Mouse (Mus musculus) forebrain, embryonic 11.5 days (tissue): ENCODE results near the gene Rab26. TPM values are rescaled to one million over a fixed set of nuclear protein-coding genes. Genes with fewer than 3 reads are reported as not detected.

Experiments used
- ATAC-seq: fragments of 200-750 bp; cut with Nextera tagmentation; replicated peaks from 2 replicates; pipeline ENCODE4 v1.8.0; 2017; ENCODE audit warnings: moderate TSS enrichment; ENCODE audit not compliant: low FRiP score
- DNase-seq: peaks from one replicate; pipeline ENCODE4 v3.0.0-alpha.2; 2017; ENCODE audit warnings: low spot score
- H3K27ac ChIP-seq: fragments of 300-500 bp; sonication (generic); 2 replicates; pipeline ENCODE4 v1.5.1; 2014; ENCODE audit warnings: low read depth, low read length
- H3K27me3 ChIP-seq: fragments of 300-500 bp; sonication (generic); 2 replicates; pipeline ENCODE4 v1.6.1; 2014; ENCODE audit warnings: mild to moderate bottlenecking, low read length, mixed read lengths; ENCODE audit not compliant: control insufficient read depth, insufficient read depth
- H3K36me3 ChIP-seq: fragments of 300-500 bp; sonication (generic); 2 replicates; pipeline ENCODE4 v1.6.1; 2014; ENCODE audit warnings: mild to moderate bottlenecking, low read length, moderate library complexity, mixed read lengths; ENCODE audit not compliant: control insufficient read depth, insufficient read depth
- H3K4me1 ChIP-seq: fragments of 300-500 bp; sonication (generic); replicated peaks from 2 replicates; pipeline ENCODE4 v1.6.1; 2014; ENCODE audit warnings: low read length, mixed read lengths; ENCODE audit not compliant: control insufficient read depth, insufficient read depth
- H3K4me2 ChIP-seq: fragments of 300-500 bp; sonication (generic); 2 replicates; pipeline ENCODE4 v1.6.1; 2014; ENCODE audit warnings: low read depth, mild to moderate bottlenecking, low read length, moderate library complexity, mixed read lengths; ENCODE audit not compliant: severe bottlenecking
- H3K4me3 ChIP-seq: fragments of 300-500 bp; sonication (generic); 2 replicates; pipeline ENCODE4 v1.5.1; 2014; ENCODE audit warnings: low read depth, low read length
- H3K9ac ChIP-seq: fragments of 300-500 bp; sonication (generic); 2 replicates; pipeline ENCODE4 v1.6.1; 2014; ENCODE audit warnings: low read length
- H3K9me3 ChIP-seq: fragments of 300-500 bp; sonication (generic); 2 replicates; pipeline ENCODE4 v1.6.1; 2016; ENCODE audit warnings: low read length, mixed read lengths; ENCODE audit not compliant: control insufficient read depth
- WGBS: fragments of 180-500 bp; shearing (Covaris S2); extraction: QIAGEN DNeasy Blood & Tissue Kit; methylation state at CpG from one replicate; pipeline ENCODE4 v1.1.7; 2014; 5-methylcytosine and 5-hydroxymethylcytosine counted together
- polyA plus RNA-seq: library from polyadenylated mRNA; unstranded; fragments of >200 nt; fragmentation: Nextera tagmentation; extraction: Ambion mirVana; gene quantifications from 2 replicates; pipeline ENCODE4 v1.2.1, GENCODE M21; 2014

Rab26 gene
- polyA plus RNA-seq, 1 experiment from 2014 or later = 2.7 TPM

DNA sequence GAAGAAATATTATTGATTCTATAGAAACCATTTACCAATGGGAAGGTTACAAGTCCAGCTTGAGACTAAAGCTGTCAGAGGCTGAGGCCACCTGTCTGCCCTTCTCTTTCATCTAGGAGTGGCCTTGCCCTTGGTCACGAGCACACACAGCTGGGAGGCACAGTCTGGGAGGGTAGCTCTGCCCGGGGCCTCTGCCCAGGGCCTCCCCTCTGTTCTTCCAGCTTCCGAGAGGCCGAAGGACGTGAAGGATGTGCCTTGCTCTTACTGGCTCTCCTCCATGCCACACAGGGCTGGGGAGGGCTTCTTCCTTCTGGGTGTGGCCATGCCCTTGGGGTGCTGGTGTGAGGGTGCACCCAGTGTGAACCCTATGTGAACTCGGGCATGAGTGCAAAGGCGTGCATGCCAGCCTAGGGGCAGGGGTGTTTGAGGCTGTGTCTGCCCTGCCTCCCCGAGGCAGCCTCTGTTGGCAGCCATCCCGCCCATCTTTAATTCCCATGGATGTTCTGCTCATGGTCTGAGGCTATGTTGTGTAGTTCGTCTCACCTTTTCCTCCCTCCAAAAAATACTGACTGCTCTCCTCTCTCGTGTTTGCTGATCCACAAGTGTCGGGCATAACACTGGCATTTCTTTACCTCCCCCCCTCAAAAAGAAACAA, 26.1 kb downstream of the Rab26 start:
- H3K27me3 ChIP-seq = no peaks in the 10 kb centered on the region
- H3K4me1 ChIP-seq = no peaks in the 10 kb centered on the region
- DNase-seq = no peak
- H3K27ac ChIP-seq = no peak overlapping the region
- no peak for ATAC-seq
- 85% methylated on average over 12 of the region's 12 CpGs for WGBS
- H3K9ac ChIP-seq = no peak overlapping the region
- H3K4me2 ChIP-seq = no peak overlapping the region
- H3K9me3 ChIP-seq = no peaks in the 10 kb centered on the region
- H3K36me3 ChIP-seq = peaks cover 18% of the 10 kb centered on the region
- H3K4me3 ChIP-seq = no peak overlapping the region

DNA sequence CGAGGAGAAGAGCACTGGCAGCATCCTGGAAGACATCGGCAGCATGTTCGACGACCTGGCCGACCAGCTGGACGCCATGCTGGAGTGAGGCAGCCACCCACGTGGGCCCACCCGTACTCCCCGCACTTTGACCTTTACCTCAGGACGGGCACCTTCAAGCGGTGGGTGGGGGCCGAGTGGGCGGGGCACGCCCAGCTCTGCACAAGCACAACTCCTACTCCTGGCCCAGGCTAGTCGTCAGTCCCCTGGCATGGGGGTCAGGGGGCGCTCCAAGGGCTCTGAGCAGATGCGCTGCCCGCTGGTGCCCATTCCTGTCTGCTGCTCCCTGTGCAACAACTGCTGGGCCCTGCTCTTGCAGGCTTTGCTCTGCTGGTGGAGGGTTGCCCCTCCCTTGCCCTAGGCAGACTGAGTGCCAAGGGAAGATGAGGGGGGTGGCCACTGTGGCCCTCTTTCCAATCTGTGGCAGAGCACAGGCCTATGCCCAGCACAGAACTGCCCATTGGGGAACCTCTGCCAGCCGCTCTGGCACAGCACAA, 26.8 kb downstream of the Rab26 start:
- Histone ChIP-seq H3K36me3 (peaks cover 17% of the 10 kb centered on the region), H3K4me1 (no peaks in the 10 kb centered on the region), H3K27ac (no peak overlapping the region), H3K27me3 (no peaks in the 10 kb centered on the region), H3K9me3 (no peaks in the 10 kb centered on the region), H3K9ac (no peak overlapping the region), H3K4me2 (no peak overlapping the region), H3K4me3 (no peak overlapping the region)
- ATAC-seq = no peak
- 48% methylated on average over 19 of the region's 19 CpGs for WGBS
- no peak for DNase-seq

DNA sequence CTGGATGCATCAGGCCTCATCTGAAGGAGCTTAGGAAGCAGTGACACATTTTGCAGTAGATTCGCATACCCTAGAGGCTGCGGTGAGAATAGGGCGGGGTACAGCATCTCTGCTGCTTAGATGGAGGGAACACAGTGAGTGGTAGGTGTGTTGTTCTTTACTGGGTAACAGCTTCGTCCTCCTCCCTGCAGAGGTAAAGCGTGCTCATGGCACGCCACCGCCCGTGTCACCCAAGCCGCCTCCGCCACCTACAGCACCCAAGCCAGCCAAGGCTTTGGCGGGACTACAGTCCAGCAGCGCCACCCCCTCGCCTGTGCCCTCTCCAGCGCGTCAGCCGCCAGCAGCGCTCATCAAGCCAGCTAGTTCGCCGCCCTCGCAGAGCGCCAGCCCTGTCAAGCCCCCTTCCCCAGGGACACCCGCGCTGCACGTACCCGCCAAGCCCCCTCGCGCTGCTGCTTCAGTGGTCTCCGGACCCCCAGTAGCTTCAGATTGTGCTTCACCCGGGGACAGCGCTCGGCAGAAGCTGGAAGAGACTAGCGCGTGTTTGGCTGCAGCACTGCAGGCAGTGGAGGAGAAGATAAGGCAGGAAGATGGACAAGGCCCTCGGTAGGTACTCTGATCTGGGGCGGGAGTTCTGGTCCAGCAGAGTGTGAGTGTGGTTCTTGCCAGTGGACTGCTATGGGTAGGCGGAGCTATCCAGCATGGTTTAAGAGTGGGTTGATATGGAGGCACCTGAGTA, 27.5 kb downstream of the Rab26 start:
- H3K27ac ChIP-seq = no peak overlapping the region

DNA sequence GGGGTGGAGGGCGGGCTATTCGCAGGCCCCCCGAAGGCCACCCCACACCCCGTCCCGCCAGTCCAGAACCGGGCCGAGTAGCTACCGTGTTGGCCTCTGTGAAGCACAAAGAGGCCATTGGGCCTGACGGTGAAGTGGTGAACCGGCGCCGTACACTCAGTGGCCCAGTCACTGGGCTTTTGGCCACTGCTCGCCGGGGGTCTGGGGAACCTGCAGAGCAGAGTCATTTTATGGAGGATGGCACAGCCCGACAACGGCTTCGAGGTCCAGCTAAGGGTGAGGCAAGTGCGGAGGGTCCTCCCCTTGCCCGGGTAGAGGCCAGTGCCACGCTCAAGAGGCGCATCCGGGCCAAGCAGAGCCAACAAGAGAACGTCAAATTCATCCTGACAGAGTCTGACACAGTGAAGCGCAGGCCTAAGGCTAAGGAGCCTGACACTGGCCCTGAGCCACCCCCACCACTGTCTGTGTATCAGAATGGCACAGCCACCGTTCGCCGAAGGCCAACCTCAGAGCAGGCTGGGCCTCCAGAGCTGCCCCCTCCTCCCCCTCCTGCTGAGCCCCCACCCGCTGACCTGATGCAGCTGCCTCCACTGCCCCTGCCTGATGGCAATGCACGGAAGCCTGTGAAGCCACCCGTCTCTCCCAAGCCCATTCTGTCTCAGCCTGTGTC, 28.6 kb downstream of the Rab26 start:
- Histone ChIP-seq H3K27me3 (no peaks in the 10 kb centered on the region), H3K36me3 (peaks cover 7% of the 10 kb centered on the region), H3K4me2 (no peak overlapping the region), H3K9ac (no peak overlapping the region), H3K4me1 (no peaks in the 10 kb centered on the region), H3K9me3 (no peaks in the 10 kb centered on the region), H3K4me3 (no peak overlapping the region), H3K27ac (no peak overlapping the region)
- 91% methylated on average over 30 of the region's 30 CpGs for WGBS
- ATAC-seq (no peak), DNase-seq (no peak)

More for the DNA sequence above, 27.5 kb downstream of the Rab26 start:
- H3K9ac ChIP-seq = no peak overlapping the region
- DNase-seq (no peak), ATAC-seq (no peak)
- H3K4me1 ChIP-seq = no peaks in the 10 kb centered on the region
- H3K9me3 ChIP-seq = no peaks in the 10 kb centered on the region
- H3K36me3 ChIP-seq = peaks cover 12% of the 10 kb centered on the region
- H3K27me3 ChIP-seq = no peaks in the 10 kb centered on the region
- no peak overlapping the region for H3K4me2 ChIP-seq
- 29% methylated on average over 36 of the region's 36 CpGs for WGBS
- H3K4me3 ChIP-seq = no peak overlapping the region

DNA sequence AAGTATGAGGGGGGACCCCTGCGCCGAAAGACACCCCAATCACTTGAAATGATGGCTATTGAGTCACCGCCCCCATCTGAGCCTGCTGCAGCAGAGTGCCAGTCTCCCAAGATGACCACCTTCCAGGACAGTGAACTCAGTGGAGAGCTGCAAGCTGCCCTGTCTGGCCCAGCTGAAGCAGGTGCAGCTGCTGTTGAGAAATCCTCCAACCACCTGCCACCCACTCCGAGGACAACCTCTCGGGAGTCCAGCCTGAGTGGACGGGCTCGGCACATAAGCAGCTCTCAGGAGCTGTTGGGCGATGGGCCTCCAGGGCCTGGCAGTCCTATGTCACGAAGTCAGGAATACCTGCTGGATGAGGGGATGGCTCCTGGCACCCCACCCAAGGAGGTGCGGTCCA, 29.9 kb downstream of the Rab26 start:
- no peak overlapping the region for H3K4me2 ChIP-seq
- WGBS = 94% methylated on average over 10 of the region's 10 CpGs
- no peak overlapping the region for H3K9ac ChIP-seq
- H3K4me3 ChIP-seq = no peak overlapping the region
- no peaks in the 10 kb centered on the region for H3K9me3 ChIP-seq
- no peaks in the 10 kb centered on the region; the same call in 1 of the 2 replicates for H3K36me3 ChIP-seq
- no peaks in the 10 kb centered on the region for H3K4me1 ChIP-seq
- H3K27ac ChIP-seq = no peak overlapping the region
- ATAC-seq (no peak), DNase-seq (no peak)
- no peaks in the 10 kb centered on the region for H3K27me3 ChIP-seq

DNA sequence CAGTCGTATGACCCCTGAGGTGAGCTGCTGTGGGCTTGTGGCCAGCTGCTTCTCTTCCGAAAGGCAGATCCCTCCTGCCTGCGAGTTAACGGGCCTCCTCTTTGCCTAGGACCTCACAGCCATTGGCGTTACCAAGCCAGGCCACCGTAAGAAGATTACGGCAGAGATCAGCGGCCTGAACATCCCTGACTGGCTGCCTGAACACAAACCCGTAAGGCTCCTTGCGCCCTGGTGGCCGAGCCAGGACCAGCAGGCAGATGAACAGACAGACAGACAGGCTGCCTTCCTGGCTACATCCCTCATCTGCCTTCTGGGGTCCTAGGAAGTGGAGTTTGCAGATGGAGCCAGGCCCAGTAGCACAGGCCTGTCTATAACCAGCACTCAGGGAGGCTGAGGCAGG, 31.8 kb downstream of the Rab26 start:
- Histone ChIP-seq H3K27me3 (no peaks in the 10 kb centered on the region), H3K4me1 (no peaks in the 10 kb centered on the region), H3K4me3 (no peak overlapping the region), H3K9ac (no peak overlapping the region), H3K27ac (no peak overlapping the region), H3K4me2 (no peak overlapping the region), H3K9me3 (no peaks in the 10 kb centered on the region), H3K36me3 (no peaks in the 10 kb centered on the region)
- DNase-seq (no peak), ATAC-seq (no peak)
- WGBS = 35% methylated on average over 11 of the region's 11 CpGs

DNA sequence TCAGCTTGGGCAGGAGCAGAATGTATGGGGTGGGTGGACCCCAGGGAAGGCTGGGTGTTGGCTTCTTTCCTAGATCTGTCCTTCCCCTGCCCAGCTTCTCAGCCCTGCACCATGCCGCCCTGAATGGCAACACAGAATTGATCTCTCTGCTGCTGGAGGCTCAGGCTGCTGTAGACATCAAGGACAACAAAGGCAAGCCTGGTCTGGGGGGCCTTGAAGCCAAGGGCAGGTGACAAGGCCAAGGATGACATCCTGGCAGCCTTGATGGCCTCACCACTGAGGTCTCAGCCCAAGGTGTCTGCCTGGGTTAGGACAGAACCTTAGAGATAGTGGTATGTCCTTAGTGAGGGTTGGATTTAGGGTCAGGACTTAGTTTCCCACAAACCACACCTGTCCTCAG, 38.0 kb downstream of the Rab26 start:
- no peaks in the 10 kb centered on the region for H3K36me3 ChIP-seq
- 87% methylated on average over 1 of the region's 1 CpGs for WGBS
- no peaks in the 10 kb centered on the region for H3K9me3 ChIP-seq
- H3K4me1 ChIP-seq = no peaks in the 10 kb centered on the region
- H3K27me3 ChIP-seq = no peaks in the 10 kb centered on the region
- H3K4me2 ChIP-seq = no peak overlapping the region
- ATAC-seq = no peak
- no peak for DNase-seq
- no peak overlapping the region for H3K27ac ChIP-seq
- no peak overlapping the region for H3K9ac ChIP-seq
- no peak overlapping the region for H3K4me3 ChIP-seq

DNA sequence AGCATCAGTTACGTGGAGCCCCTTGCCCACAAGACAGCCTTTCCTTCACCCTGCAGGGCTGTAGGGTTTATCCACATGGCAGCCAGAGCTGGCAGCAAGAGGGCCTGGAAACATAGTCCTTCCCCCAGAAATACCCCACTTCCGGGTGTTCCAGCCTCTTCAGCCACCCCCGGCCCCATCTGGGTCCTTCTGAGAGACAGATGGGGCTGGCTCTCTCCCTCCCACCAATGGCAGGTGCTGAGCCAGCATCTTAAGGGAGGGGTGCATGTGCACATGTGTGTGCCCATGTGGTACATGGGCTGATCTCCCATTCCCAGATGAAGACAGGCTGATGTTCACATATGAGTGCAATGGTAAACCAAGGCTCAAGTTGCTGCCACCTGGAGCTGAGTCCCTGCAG, 38.6 kb downstream of the Rab26 start:
- H3K27ac ChIP-seq = no peak overlapping the region
- no peaks in the 10 kb centered on the region for H3K27me3 ChIP-seq
- no peaks in the 10 kb centered on the region for H3K36me3 ChIP-seq
- no peak for ATAC-seq
- no peak for DNase-seq
- H3K4me2 ChIP-seq = no peak overlapping the region
- H3K4me1 ChIP-seq = no peaks in the 10 kb centered on the region; the same call in 1 of the 2 replicates
- no peaks in the 10 kb centered on the region for H3K9me3 ChIP-seq
- 86% methylated on average over 3 of the region's 3 CpGs for WGBS
- no peak overlapping the region for H3K4me3 ChIP-seq
- H3K9ac ChIP-seq = no peak overlapping the region
